Mouse (Mus musculus) cerebellum, postnatal 14 days (tissue): ENCODE measurements at regions not wholly inside any gene's neighbourhood (a gene's known extent, or its start where the extent isn't known, plus 50 kb on each side); places are given as distances from the start of the nearest gene placed in this dataset.
"Not testable (repeated sequence)": the region's sequence is repeated elsewhere in the genome, so short reads cannot be mapped to it uniquely, and the experiment has no call there.

Source experiments
- DNase-seq, 2 experiments: peaks; one replicate each; pipeline ENCODE4 v3.0.0; 2021; ENCODE audit warnings: mixed read lengths in 2 of 2

DNA sequence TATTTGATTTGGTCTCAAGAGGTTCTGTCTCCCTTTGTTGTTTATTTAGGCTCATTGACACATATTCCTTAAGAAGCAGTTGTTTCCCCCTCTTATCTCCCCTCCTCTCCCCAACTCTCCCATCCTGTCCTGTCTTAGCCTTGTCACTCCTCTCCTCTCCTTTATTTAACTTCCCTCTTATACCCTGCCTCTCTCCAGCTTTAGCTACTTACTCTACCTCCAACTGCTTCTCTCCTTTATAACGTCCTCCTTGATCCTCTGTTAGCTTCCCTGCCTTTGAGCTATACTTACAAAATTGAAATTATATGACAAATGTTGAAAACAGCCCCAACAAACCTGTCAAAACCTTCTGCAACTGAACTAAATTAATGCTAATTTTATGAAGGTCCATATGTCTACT is 841.7 kb upstream of the G6pd2 start:
- no peak for DNase-seq

DNA sequence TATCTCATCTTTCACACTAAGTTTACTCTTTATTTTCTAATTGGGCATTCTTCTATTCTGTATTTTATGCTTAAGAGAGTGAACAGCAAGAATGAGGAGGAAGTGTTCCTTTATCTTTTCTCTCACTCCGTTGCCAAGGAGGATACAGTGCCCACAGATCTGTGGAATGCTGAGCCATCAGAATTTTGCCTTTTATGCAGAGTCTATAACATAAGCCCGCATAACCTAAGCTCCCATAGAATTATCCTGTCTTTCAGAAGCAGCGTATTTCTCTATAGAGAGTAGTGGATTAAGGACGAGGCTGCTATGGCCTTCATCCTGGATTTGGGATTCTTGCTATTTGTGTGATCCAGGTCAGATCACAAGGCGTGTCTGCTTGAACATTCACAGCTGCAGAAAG is 839.1 kb upstream of the G6pd2 start:
- no peak for DNase-seq

DNA sequence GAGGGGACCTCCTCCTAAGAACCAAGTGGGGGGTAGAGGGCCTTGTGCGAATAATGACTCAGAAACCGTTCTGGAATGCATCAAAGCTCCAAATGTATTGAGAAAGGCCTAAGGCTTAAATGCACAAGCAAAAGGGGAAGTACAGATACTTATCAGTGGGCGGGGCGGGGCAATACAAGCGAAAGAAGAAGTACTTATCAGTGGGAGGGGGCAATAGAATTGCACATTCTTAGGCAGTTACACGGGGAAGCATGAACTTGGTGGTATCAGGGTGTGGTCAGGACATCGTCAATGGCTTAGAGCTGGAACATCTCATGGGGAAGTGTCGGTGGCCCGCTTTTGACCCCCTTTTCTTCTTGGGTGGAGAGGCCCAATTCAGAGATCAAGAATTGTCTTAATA is 829.9 kb upstream of the G6pd2 start:
- DNase-seq: no peak

DNA sequence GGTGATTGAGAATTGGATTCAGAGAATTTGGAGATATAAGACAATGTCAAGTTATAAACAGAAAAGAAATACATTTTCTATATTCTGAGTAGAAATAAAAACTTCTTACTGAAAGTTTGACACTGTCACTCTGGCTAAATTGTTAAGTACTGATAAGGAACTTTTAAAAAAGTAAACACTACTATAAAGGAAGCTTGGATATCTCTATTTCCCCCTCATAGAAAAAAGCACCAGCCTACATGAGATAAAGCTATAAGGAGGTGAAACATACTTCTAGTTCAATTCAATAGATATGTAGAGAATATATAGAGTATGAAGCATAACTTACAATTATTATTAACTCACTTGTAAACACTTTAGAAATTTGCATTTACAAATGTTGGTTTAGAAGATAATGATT is 820.3 kb upstream of the G6pd2 start:
- no peak for DNase-seq

- DNase-seq: not testable (repeated sequence)
These were observed 819.3 kb upstream of the G6pd2 start for GRCm38 (mm10) chr5:60989330-60989729.

DNA sequence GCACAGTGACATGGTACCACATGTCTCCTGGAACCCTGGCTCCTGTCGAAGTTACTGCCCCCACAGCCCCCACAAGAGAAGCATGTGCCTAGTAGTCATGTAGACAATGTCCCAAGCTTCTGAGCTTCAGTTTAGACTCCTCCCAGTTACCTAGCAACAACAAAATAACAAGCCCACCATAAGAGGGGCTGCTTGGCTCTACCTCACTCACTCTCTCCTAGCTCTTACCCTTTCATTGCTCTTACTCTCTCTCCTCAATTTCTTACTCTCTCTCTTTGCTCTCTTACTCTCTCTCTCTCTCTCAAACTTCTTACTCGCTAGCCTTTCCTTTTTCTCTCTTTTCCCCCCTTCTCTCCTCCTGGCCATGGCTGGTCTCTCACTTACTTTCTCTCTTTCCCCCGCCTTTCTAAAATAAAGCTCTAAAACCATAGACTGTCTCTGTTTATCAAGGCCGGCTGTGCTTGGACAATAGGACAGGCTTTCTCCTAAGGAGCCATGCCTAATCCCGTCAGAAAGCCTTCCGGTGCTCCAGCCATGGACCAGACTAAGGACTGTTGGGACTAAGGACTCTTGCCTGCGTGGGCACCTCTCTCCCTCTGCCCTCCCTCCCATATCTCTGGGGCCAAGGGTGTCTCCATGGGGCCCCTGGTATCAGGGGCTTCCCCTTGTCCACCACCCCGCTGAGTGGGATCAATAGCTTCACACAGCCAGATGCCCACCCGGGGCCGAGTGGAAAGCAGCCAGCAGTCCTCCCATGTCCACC is 813.7 kb upstream of the G6pd2 start:
- DNase-seq: peak; percentile 1

GRCm38 (mm10) chr5:61035539-61036089 is 773.0 kb upstream of the G6pd2 start:
- DNase-seq: peak; percentile 1
